Comparison of ENCODE assay signal across 8 mouse cellular contexts in the genomic region with DNA sequence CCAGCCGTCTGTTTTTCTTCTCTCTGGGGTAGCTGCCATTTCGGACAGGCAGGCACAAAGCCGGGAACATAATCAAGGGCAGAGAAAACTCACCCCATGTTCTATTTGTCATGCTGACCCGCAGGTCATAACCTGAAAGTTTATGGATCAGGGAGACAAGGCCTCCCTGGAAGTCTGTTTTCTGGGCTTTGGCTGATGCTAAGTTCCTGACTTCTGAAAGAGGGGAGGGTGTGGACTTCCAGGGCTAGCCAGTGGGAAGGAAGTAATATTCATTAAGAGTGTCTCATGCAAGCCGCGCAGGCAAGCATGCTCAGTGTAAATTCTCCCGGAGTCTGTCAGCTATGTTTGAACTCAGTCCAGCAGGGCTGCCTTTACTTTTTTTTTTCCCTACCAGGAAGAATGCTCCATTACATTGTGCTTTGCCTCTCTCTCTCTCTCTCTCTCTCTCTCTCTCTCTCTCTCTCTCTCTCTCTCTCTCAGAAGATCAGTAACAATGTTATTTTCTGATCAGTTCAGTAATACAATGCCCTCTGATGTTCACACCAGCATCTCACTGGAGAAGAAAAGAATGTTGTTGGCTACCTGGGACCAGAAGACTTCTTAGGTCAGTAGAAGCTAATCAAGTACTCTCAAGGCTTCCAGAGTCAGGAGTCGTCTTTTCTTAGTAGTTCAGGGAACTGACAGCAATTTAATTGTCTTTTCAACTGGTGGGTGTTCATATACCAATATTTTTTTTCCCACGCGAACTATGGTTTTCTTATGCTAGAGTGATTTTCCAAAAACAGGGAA.
DNase-seq lines count a peak whose midpoint lies in the region; ATAC-seq and TF ChIP-seq lines count a peak whose summit lies in the region.

No protein-coding gene starts in this region.

- WGBS in forebrain, embryonic 12.5 days, result 12% methylated on average over 10 of the region's 10 CpGs
- 22% methylated on average over 10 of the region's 10 CpGs for WGBS in limb, embryonic 10.5 days
- WGBS in midbrain, postnatal 0 days, result 19% methylated on average over 10 of the region's 10 CpGs

- TF ChIP-seq CTCF in midbrain, postnatal 0 days (IDR thresholded peaks at IDR 0.05), result no peak

- 0 out of 2 replicates have a peak, but pooled peaks have one; percentile 39 for ATAC-seq in forebrain, embryonic 12.5 days (ENCODE audit: low FRiP score)
- no peak for ATAC-seq in midbrain, postnatal 0 days (ENCODE audit: low FRiP score)
- no peak for ATAC-seq in granulocyte monocyte progenitor cell, adult 5-6 weeks (replicated peaks; ENCODE audit: poor library complexity, severe bottlenecking)

- H3K36me3 ChIP-seq in forebrain, embryonic 12.5 days (replicated peaks), result no peaks in the 10 kb centered on the region
- H3K36me3 ChIP-seq in limb, embryonic 10.5 days, result peaks cover 6% of the 10 kb centered on the region; the same call in 1 of the 2 replicates
- H3K36me3 ChIP-seq in midbrain, postnatal 0 days (ENCODE audit: insufficient read depth, low read length), result no peaks in the 10 kb centered on the region

- H3K4me3 ChIP-seq in forebrain, embryonic 12.5 days (replicated peaks), result no peak overlapping the region
- H3K4me3 ChIP-seq in limb, embryonic 10.5 days, result peak overlapping the region; percentile 37
- H3K4me3 ChIP-seq in midbrain, postnatal 0 days (ENCODE audit: low read depth, low read length), result no peak overlapping the region

- intact Hi-C loops in heart, postnatal 14 days (cut with DNase I), result loop anchor here (5.0 kb wide), 3 partner anchors 50 to 625 kb away; no protein-coding TSS in a partner anchor

- peak; percentile 30 to 71 for DNase-seq in adrenal gland, adult (ENCODE audit: inconsistent age in 2 of 2, low spot score in 1 of 2)
- DNase-seq in adrenal gland, postnatal 4 days (ENCODE audit: low spot score in 2 of 2), result no peak
- DNase-seq in heart, postnatal 14 days, result peak; percentile 58 to 61
- DNase-seq in limb, embryonic 10.5 days (ENCODE audit: low spot score), result peak; percentile 58
- DNase-seq in midbrain, postnatal 0 days (ENCODE audit: low spot score), result peak; percentile 75
- no peak for DNase-seq in right cerebral cortex, postnatal 4 days

- H3K27ac ChIP-seq in forebrain, embryonic 12.5 days, result peak overlapping the region; percentile 74
- H3K27ac ChIP-seq in limb, embryonic 10.5 days, result peak overlapping the region; percentile 85
- H3K27ac ChIP-seq in midbrain, postnatal 0 days (ENCODE audit: low read depth, low read length), result peak overlapping the region; percentile 43

- peaks cover 39% of the 10 kb centered on the region for H3K4me1 ChIP-seq in forebrain, embryonic 12.5 days
- peaks cover 43% of the 10 kb centered on the region for H3K4me1 ChIP-seq in limb, embryonic 10.5 days
- peaks cover 4% of the 10 kb centered on the region; the same call in 1 of the 2 replicates for H3K4me1 ChIP-seq in midbrain, postnatal 0 days (ENCODE audit: insufficient read depth, low read length)

- no peaks in the 10 kb centered on the region for H3K27me3 ChIP-seq in forebrain, embryonic 12.5 days
- no peaks in the 10 kb centered on the region for H3K27me3 ChIP-seq in limb, embryonic 10.5 days (ENCODE audit: low read depth, poor library complexity, severe bottlenecking)
- no peaks in the 10 kb centered on the region for H3K27me3 ChIP-seq in midbrain, postnatal 0 days (ENCODE audit: insufficient read depth, low read length)

- H3K9me3 ChIP-seq in forebrain, embryonic 12.5 days, result no peaks in the 10 kb centered on the region
- H3K9me3 ChIP-seq in limb, embryonic 10.5 days (replicated peaks), result no peaks in the 10 kb centered on the region
- H3K9me3 ChIP-seq in midbrain, postnatal 0 days (ENCODE audit: low read length), result no peaks in the 10 kb centered on the region

- peak overlapping the region; percentile 19 for H3K4me2 ChIP-seq in forebrain, embryonic 12.5 days
- H3K4me2 ChIP-seq in midbrain, postnatal 0 days (ENCODE audit: low read depth, low read length, poor library complexity, severe bottlenecking), result no peak overlapping the region; the same call in 1 of the 2 replicates

- H3K9ac ChIP-seq in forebrain, embryonic 12.5 days, result no peak overlapping the region
- no peak overlapping the region for H3K9ac ChIP-seq in midbrain, postnatal 0 days (replicated peaks; ENCODE audit: low read length, poor library complexity, severe bottlenecking)

Comparison
In these comparisons a context has a peak if more than half of its experiments do, and no peak if none do; other contexts are left out.
1. DNase-seq: peak in adrenal gland, adult (2 of 2), heart, postnatal 14 days (2 of 2), limb, embryonic 10.5 days (single experiment) and midbrain, postnatal 0 days (single experiment); none in adrenal gland, postnatal 4 days (0 of 2) and right cerebral cortex, postnatal 4 days (single experiment).
2. Peak in every context shown above with its lines, with median percentiles within 50 percentile points of each other: H3K27ac ChIP-seq.